Mouse (Mus musculus) liver, postnatal 0 days (tissue): ENCODE data around the gene Scaper. TPM values are rescaled to one million over a fixed set of nuclear protein-coding genes. Genes with fewer than 3 reads are reported as not detected.

Experiments
- ATAC-seq: fragments of 200-750 bp; cut with Nextera tagmentation; 2 replicates; pipeline ENCODE4 v1.8.0; 2017; ENCODE audit warnings: mild to moderate bottlenecking, moderate library complexity
- DNase-seq: peaks from one replicate; pipeline ENCODE4 v3.0.0-alpha.2; 2016
- H3K27ac ChIP-seq: fragments of 300-500 bp; sonication (generic); 2 replicates; pipeline ENCODE4 v1.5.1; 2014; ENCODE audit warnings: antibody characterized with exemption, moderate library complexity, mild to moderate bottlenecking, low read depth
- H3K27me3 ChIP-seq: fragments of 300-500 bp; sonication (generic); 2 replicates; pipeline ENCODE4 v1.6.1; 2014; ENCODE audit warnings: low read length, control low read depth, mixed read lengths; ENCODE audit not compliant: insufficient read depth
- H3K36me3 ChIP-seq: fragments of 300-500 bp; sonication (generic); replicated peaks from 2 replicates; pipeline ENCODE4 v1.6.1; 2014; ENCODE audit warnings: mild to moderate bottlenecking, control low read depth, low read length, moderate library complexity, mixed read lengths; ENCODE audit not compliant: insufficient read depth
- H3K4me1 ChIP-seq: fragments of 300-500 bp; sonication (generic); 2 replicates; pipeline ENCODE4 v1.6.1; 2014; ENCODE audit warnings: antibody characterized with exemption, mild to moderate bottlenecking, control low read depth; ENCODE audit not compliant: insufficient read depth
- H3K4me2 ChIP-seq: fragments of 300-500 bp; sonication (generic); 2 replicates; pipeline ENCODE4 v1.6.1; 2014; ENCODE audit warnings: low read depth, mild to moderate bottlenecking, low read length, moderate library complexity, mixed read lengths
- H3K4me3 ChIP-seq: fragments of 300-500 bp; sonication (generic); 2 replicates; pipeline ENCODE4 v1.5.1; 2014; ENCODE audit warnings: low read depth, low read length
- H3K9ac ChIP-seq: fragments of 300-500 bp; sonication (generic); replicated peaks from 2 replicates; pipeline ENCODE4 v1.6.1; 2014; ENCODE audit warnings: mild to moderate bottlenecking, moderate library complexity
- H3K9me3 ChIP-seq: fragments of 300-500 bp; sonication (generic); 2 replicates; pipeline ENCODE4 v1.6.1; 2016; ENCODE audit warnings: mild to moderate bottlenecking, control low read depth, low read length, mixed read lengths
- CTCF ChIP-seq: sonication (generic); IDR thresholded peaks from 2 replicates; pipeline ENCODE4 v1.5.1; 2016; ENCODE audit warnings: antibody characterized with exemption, low read depth
- EP300 ChIP-seq: IDR thresholded peaks from 2 replicates; pipeline ENCODE4 v1.6.1; 2016; ENCODE audit warnings: antibody characterized with exemption, low read depth, mild to moderate bottlenecking
- WGBS: fragments of 180-500 bp; shearing (Covaris S2); extraction: QIAGEN DNeasy Blood & Tissue Kit; methylation state at CpG from one replicate; pipeline ENCODE4 v1.1.7; 2014; ENCODE audit not compliant: insufficient replicate concordance; 5-methylcytosine and 5-hydroxymethylcytosine counted together
- polyA plus RNA-seq: library from polyadenylated mRNA; unstranded; fragments of >200 nt; fragmentation: Nextera tagmentation; extraction: Ambion mirVana; gene quantifications from 2 replicates; pipeline ENCODE4 v1.2.1, GENCODE M21; 2015

Gene Scaper
- polyA plus RNA-seq, 1 experiment from 2014 or later, result 2.3 TPM

DNA sequence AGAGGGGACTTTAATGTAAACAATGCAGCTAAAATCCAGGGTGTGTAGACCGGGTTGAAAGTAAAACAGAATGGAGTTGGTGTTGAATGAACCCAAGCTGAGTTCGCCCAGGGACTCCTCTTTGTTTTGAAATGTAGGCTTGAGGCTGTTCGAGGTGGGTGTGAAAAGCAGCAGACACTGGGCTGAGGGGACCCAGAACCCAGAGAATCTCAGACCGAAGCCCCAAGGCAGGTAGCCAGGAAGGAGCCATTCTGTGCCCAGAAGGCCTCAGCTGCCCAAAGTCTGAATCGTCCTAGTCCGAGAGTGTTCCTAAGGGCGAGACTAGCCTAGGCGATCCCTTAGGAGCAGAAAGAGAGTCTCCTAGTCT is 394.6 kb downstream of the Scaper start:
- TF ChIP-seq CTCF (no peak), EP300 (no peak)
- H3K27me3 ChIP-seq, result peaks cover 95% of the 10 kb centered on the region
- H3K27ac ChIP-seq, result no peak overlapping the region
- H3K4me3 ChIP-seq, result no peak overlapping the region
- H3K36me3 ChIP-seq, result no peaks in the 10 kb centered on the region
- H3K4me2 ChIP-seq, result no peak overlapping the region
- no peak for DNase-seq
- H3K9ac ChIP-seq, result no peak overlapping the region
- H3K9me3 ChIP-seq, result 0 out of 2 replicates have a peak, but pooled peaks cover 3% of the 10 kb centered on the region
- 9% methylated on average over 8 of the region's 8 CpGs for WGBS
- H3K4me1 ChIP-seq, result peaks cover 40% of the 10 kb centered on the region
- ATAC-seq, result no peak

DNA sequence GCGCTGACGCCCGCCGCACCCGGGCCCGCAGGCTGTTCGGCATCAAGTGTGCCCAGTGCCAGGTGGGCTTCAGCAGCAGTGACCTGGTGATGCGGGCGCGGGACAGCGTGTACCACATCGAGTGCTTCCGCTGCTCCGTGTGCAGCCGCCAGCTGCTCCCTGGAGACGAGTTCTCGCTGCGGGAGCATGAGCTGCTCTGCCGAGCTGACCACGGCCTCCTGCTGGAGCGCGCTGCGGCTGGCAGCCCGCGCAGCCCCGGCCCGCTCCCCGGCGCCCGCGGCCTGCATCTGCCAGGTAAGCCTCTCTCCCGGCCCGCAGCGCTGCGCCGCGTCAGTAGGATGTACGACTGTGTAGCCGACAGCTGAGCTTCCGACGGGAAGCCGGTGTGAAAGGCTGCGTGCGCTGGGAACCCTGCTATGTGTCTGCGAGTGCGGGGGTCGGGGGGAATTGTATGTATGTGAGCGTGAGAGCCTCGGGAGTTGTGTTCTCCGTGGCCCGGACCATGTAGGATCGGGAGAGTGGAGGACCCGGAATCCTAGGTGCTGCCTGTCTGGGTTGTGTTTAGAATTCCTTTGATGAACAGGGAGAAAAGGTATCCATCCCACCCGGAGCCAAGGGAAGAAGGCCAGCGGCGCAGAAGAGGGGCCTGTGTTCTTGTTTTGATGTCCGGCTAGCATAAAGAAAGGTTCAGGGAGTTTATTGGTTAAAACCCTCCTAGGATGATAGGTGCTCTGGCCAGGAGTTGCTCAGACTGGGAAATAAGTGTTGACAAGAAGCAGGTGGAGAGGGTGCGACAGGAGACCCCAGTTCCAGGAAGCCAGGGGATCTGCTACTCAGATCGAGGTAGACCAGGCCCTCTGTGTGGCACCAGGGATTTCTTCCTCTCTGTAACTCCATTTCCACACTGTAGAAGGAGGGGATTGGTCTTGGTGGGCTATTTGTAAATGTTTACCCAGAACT is 395.3 kb downstream of the Scaper start:
- 0 out of 2 replicates have a peak, but pooled peaks have one; percentile 7 for ATAC-seq
- no peaks in the 10 kb centered on the region for H3K36me3 ChIP-seq
- peak overlapping the region; percentile 45 for H3K4me3 ChIP-seq
- H3K9me3 ChIP-seq, result 0 out of 2 replicates have a peak, but pooled peaks cover 3% of the 10 kb centered on the region
- H3K4me1 ChIP-seq, result peaks cover 40% of the 10 kb centered on the region
- peaks cover 97% of the 10 kb centered on the region for H3K27me3 ChIP-seq
- peak overlapping the region; percentile 70 for H3K4me2 ChIP-seq
- WGBS, result 3% methylated on average over 54 of the region's 59 CpGs
- TF ChIP-seq EP300 (no peak), CTCF (no peak)
- peak; percentile 27 for DNase-seq
- no peak overlapping the region for H3K27ac ChIP-seq
- H3K9ac ChIP-seq, result no peak overlapping the region

DNA sequence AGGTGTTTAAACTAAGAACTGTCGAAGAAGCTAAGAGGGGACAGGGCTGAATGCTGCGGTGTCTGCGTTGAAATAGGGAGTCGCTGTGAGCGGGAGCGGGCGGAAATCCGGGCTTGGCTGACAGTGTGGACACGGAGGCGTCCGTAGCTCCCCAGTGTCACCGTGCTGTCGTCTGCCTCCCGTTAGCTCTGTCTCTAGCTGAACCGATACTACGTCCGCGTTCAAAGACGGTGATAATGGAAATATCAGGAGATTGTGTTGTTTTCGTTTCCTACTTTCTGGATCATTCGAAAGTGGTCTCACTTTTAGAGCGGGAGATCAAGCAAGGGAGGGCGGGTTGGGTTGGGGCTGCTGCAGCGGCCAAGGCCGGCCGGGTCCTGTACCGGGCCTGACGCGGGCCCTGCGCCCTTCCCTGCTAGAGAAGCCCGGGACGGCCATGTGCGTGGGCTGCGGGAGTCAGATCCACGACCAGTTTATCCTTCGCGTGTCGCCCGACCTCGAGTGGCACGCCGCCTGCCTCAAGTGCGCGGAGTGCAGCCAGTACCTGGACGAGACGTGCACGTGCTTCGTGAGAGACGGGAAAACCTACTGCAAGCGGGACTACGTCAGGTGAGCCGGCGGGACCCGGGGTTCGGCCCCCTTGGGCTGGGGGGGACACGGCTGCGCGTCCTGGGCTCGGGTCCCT is 396.1 kb downstream of the Scaper start:
- Histone ChIP-seq H3K4me3 (peak overlapping the region; percentile 45), H3K9me3 (0 out of 2 replicates have a peak, but pooled peaks cover 3% of the 10 kb centered on the region), H3K9ac (no peak overlapping the region), H3K36me3 (no peaks in the 10 kb centered on the region), H3K27me3 (peaks cover 97% of the 10 kb centered on the region), H3K4me2 (peak overlapping the region; percentile 70), H3K4me1 (peaks cover 40% of the 10 kb centered on the region), H3K27ac (no peak overlapping the region)
- 1% methylated on average over 59 of the region's 59 CpGs for WGBS
- TF ChIP-seq CTCF (no peak), EP300 (no peak)
- no peak for ATAC-seq
- peak; percentile 31 for DNase-seq

DNA sequence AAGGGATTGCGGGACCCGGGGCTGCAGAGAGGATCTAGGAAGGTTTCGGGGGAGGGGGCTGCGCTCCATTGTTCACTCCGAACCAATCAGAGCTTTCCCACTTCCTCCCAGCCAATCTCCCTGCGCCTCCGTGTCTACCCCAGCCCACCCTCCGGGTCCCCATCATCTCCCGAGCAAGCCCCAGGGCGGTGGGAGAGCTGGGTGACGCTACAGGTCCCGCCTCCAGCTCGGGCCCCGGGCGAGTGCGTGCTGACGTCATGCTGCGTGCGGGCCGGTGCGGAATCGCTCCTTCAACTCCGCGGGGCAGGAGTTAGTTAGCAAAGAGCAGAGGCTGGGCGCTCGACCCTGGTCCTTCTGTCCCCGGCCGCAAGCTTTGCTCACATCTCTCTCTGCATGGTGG is 397.0 kb downstream of the Scaper start:
- no peak overlapping the region for H3K27ac ChIP-seq
- peak overlapping the region; percentile 70 for H3K4me2 ChIP-seq
- no peak overlapping the region for H3K9ac ChIP-seq
- no peaks in the 10 kb centered on the region for H3K36me3 ChIP-seq
- H3K9me3 ChIP-seq, result no peaks in the 10 kb centered on the region
- DNase-seq, result peak; percentile 60
- H3K4me1 ChIP-seq, result peaks cover 33% of the 10 kb centered on the region
- ATAC-seq, result 0 out of 2 replicates have a peak, but pooled peaks have one; percentile 14
- H3K27me3 ChIP-seq, result peaks cover 92% of the 10 kb centered on the region
- WGBS, result 0% methylated on average over 28 of the region's 28 CpGs
- TF ChIP-seq EP300 (no peak), CTCF (no peak)
- H3K4me3 ChIP-seq, result peak overlapping the region; percentile 45

DNA sequence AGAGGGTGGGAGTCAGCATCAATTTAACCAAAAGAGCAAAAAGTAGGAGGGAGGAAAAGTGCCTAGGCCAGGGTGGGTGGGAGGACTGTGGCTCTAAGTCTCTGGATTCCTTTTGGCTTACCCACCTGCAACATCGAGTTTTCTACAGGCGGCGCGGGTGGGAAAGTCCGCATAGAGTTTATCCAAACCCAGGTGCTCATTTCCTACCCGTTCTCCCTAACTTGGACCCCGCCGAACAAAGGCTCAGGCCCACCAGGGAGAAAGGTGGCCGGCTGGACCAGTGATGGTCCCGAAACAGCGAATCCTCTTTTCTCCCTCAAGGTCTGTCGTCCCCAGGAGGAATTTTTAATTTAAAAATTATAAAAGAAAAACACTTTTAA is 397.5 kb downstream of the Scaper start:
- no peak overlapping the region for H3K9ac ChIP-seq
- no peak for ATAC-seq
- H3K4me2 ChIP-seq, result peak overlapping the region; percentile 70
- no peak for DNase-seq
- H3K27ac ChIP-seq, result no peak overlapping the region
- H3K9me3 ChIP-seq, result no peaks in the 10 kb centered on the region
- 3% methylated on average over 12 of the region's 12 CpGs for WGBS
- H3K4me1 ChIP-seq, result peaks cover 30% of the 10 kb centered on the region
- TF ChIP-seq CTCF, result no peak
- no peak for TF ChIP-seq EP300
- peaks cover 87% of the 10 kb centered on the region for H3K27me3 ChIP-seq
- H3K36me3 ChIP-seq, result no peaks in the 10 kb centered on the region
- H3K4me3 ChIP-seq, result peak overlapping the region; percentile 45
